Mouse (Mus musculus) central nervous system, embryonic 18 days (tissue): ENCODE measurements around the gene Tarm1. TPM values are rescaled to one million over a fixed set of nuclear protein-coding genes. Genes with fewer than 3 reads are reported as not detected.

Experiments used
- polyA plus RNA-seq: library from polyadenylated mRNA; depleted of rRNA; stranded (reverse); fragments of >200 nt; gene quantifications from 2 replicates; pipeline ENCODE4 v1.2.3, GENCODE M21; 2012; rRNA removed

Tarm1 gene
- 0.05 TPM in 1 of 2 replicates, not detected in the other for polyA plus RNA-seq

DNA sequence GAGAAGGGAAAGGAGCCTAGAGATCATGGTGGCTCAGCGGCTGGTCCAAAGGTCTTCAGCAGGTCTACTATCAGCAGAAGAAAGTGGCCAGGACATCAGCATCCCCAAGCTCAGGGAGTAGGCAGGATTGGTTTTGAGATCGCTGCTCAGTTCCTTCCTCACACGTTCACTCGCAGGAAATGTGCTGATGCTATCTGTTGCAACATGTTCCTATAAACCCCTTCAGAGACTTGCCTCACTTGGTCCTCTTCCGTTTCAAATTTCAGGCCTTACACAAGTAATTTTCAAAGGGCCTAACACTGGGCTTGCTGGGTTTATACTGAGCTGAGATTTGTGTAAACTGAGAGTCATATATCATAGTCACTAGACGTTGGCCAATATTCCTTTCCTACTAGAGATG is at the start of gene Tarm1:
Gene Tarm1, minus strand, starts transcription at position 186 of the 400 bp plus-strand sequence.

Other genes starting within 250 kb of the Tarm1 start
- gene Myadm, start 213.5 kb downstream of the Tarm1 start, polyA plus RNA-seq: 48.4 and 53.2 TPM in 2 replicates
- gene Prkcg, start 213.4 kb downstream of the Tarm1 start, polyA plus RNA-seq: 17.4 and 22.6 TPM in 2 replicates
- 92.0 and 115 TPM in 2 replicates for gene Cacng7, start 169.7 kb downstream of the Tarm1 start, polyA plus RNA-seq
- gene Cacng8, start 111.9 kb downstream of the Tarm1 start, polyA plus RNA-seq: 27.4 and 34.5 TPM in 2 replicates
- gene Cacng6, start 78.4 kb downstream of the Tarm1 start, polyA plus RNA-seq: 0.26 and 0.79 TPM in 2 replicates
- 2.0 and 2.9 TPM in 2 replicates for gene Oscar, start 113.5 kb upstream of the Tarm1 start, polyA plus RNA-seq
- gene Ndufa3, start 114.7 kb upstream of the Tarm1 start, polyA plus RNA-seq: 267 and 278 TPM in 2 replicates
- gene Tfpt, start 127.3 kb upstream of the Tarm1 start, polyA plus RNA-seq: 36.2 and 36.8 TPM in 2 replicates
- 68.3 and 70.2 TPM in 2 replicates for gene Prpf31, start 127.4 kb upstream of the Tarm1 start, polyA plus RNA-seq
- gene Cnot3, start 142.6 kb upstream of the Tarm1 start, polyA plus RNA-seq: 38.3 and 44.8 TPM in 2 replicates
- gene Leng1, start 163.2 kb upstream of the Tarm1 start, polyA plus RNA-seq: 8.5 and 10.0 TPM in 2 replicates
- gene Tmc4, start 174.9 kb upstream of the Tarm1 start, polyA plus RNA-seq: 14.6 and 16.1 TPM in 2 replicates
- gene Tsen34, start 190.2 kb upstream of the Tarm1 start, polyA plus RNA-seq: 188 and 193 TPM in 2 replicates
- gene Mboat7, start 190.9 kb upstream of the Tarm1 start, polyA plus RNA-seq: 90.4 and 97.2 TPM in 2 replicates
- 2,244 and 2,252 TPM in 2 replicates for gene Rps9, start 201.4 kb upstream of the Tarm1 start, polyA plus RNA-seq
- 0.23 and 0.28 TPM in 2 replicates for gene Pirb, start 217.8 kb upstream of the Tarm1 start, polyA plus RNA-seq